Mouse (Mus musculus) C2C12 (cell line): Measurements from ENCODE around the gene Mapk8.

ENCODE experiments used
- CEBPB ChIP-seq: IDR thresholded peaks from one replicate; pipeline ENCODE4 v1.6.1; 2011; ENCODE audit warnings: low read depth, mild to moderate bottlenecking, control low read depth, moderate library complexity
- CTCF ChIP-seq: IDR thresholded peaks from one replicate; pipeline ENCODE4 v1.5.1; 2011; ENCODE audit not compliant: control insufficient read depth, insufficient read depth, insufficient read length
- MYOG ChIP-seq: IDR thresholded peaks from one replicate; pipeline ENCODE4 v1.6.1; 2011; ENCODE audit not compliant: control insufficient read depth, insufficient read length; ENCODE audit errors: extremely low read depth

DNA sequence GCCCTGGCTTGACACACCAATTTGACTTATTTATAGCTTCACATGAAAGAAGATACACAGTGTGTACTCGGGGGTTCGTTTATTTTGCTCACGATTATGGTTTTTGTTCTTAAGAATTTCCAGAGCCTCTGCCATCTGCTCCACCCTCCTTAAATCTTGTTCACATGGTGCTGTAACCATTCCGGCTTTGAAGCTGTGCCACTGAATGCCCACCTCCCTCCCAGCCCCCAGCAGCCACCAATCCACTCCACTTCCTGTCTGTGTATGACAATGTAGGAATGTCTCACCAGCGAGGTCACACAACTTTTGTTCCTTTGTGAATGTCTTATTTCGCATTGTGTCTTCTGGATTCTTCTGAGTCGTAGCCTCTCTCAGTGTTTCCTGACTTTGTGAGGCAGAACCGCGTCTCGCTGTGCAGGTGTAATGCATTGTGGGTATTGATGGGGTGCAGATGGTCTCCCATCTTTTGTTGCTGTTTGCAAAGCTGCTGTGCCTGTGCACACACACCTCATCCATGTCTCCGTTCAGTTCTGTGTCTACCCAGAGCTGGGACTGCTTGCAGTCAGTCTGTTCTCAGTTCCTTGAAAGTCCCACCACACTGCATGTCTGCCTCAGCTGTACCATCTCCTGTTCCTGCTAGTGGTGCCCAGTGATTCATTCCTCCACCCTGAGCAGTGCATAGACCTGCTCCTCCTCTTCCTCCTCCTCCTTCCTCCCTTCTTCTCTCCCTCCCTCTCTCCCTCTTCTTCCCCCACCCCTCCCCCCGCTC is 89.2 kb downstream of the Mapk8 start:
- TF ChIP-seq CTCF (no peak), CEBPB (no peak), MYOG (no peak)
